Mouse (Mus musculus): ENCODE measurements at regions not wholly inside any gene's neighbourhood (a gene's known extent, or its start where the extent isn't known, plus 50 kb on each side); places are given as distances from the start of the nearest gene placed in this dataset.
"Not testable (repeated sequence)": the region's sequence is repeated elsewhere in the genome, so short reads cannot be mapped to it uniquely, and the experiment has no call there.

- TF ChIP-seq CTCF (IDR thresholded peaks at IDR 0.05; ENCODE audit: low read depth, low read length); GATA1 (IDR thresholded peaks at IDR 0.05; ENCODE audit: borderline replicate concordance, low read length): not testable (repeated sequence)
These were observed 74.3 kb downstream of the Maged1 start for GRCm38 (mm10) chrX:94467654-94468053.
